Mouse (Mus musculus) forebrain, embryonic 16.5 days (tissue): ENCODE measurements at regions not wholly inside any gene's neighbourhood (a gene's known extent, or its start where the extent isn't known, plus 50 kb on each side); places are given as distances from the start of the nearest gene placed in this dataset.

ENCODE experiments used
- ATAC-seq: fragments of 200-750 bp; cut with Nextera tagmentation; 2 replicates; pipeline ENCODE4 v1.8.0; 2017; ENCODE audit warnings: mild to moderate bottlenecking, moderate library complexity
- H3K27ac ChIP-seq: fragments of 300-500 bp; sonication (generic); 2 replicates; pipeline ENCODE4 v1.5.1; 2014; ENCODE audit warnings: low read length, control low read depth
- H3K27me3 ChIP-seq: fragments of 300-500 bp; sonication (generic); replicated peaks from 2 replicates; pipeline ENCODE4 v1.6.1; 2014; ENCODE audit warnings: low read length; ENCODE audit not compliant: control insufficient read depth, insufficient read depth
- H3K36me3 ChIP-seq: fragments of 300-500 bp; sonication (generic); 2 replicates; pipeline ENCODE4 v1.6.1; 2014; ENCODE audit not compliant: control insufficient read depth, insufficient read depth
- H3K4me1 ChIP-seq: fragments of 300-500 bp; sonication (generic); replicated peaks from 2 replicates; pipeline ENCODE4 v1.6.1; 2014; ENCODE audit warnings: low read length; ENCODE audit not compliant: control insufficient read depth, insufficient read depth
- H3K4me2 ChIP-seq: fragments of 300-500 bp; sonication (generic); 2 replicates; pipeline ENCODE4 v1.6.1; 2014; ENCODE audit warnings: mild to moderate bottlenecking, low read length, control low read depth
- H3K4me3 ChIP-seq: fragments of 300-500 bp; sonication (generic); replicated peaks from 2 replicates; pipeline ENCODE4 v1.5.1; 2014; ENCODE audit warnings: mild to moderate bottlenecking, low read length, control low read depth
- H3K9ac ChIP-seq: fragments of 300-500 bp; sonication (generic); replicated peaks from 2 replicates; pipeline ENCODE4 v1.6.1; 2014; ENCODE audit warnings: low read depth, low read length, control low read depth
- H3K9me3 ChIP-seq: fragments of 300-500 bp; sonication (generic); 2 replicates; pipeline ENCODE4 v1.6.1; 2016; ENCODE audit warnings: low read length; ENCODE audit not compliant: control insufficient read depth
- WGBS: fragments of 180-500 bp; shearing (Covaris S2); extraction: QIAGEN DNeasy Blood & Tissue Kit; methylation state at CpG from one replicate; pipeline ENCODE4 v1.1.7; 2014; 5-methylcytosine and 5-hydroxymethylcytosine counted together

DNA sequence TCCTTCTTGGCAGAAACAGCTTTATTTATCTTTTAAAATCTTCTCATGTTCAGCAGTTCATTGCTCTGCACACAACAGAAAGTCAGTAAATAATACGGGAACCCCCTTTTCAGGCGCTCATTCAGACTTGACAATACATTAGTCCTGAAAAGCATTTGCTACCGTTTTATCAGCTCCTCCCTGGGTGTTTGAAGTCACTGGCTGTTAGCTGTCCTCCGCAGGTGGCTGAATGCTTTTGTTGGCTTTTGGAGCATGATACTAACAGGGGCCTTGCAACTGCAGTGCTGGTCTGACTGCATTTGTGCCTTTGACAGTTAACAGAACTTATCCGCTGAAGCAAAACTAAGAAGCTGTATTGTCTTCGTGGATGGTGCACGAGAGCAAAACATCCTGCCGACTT lies 135.0 kb upstream of the Gm4301 start:
- no peak overlapping the region for H3K4me2 ChIP-seq

DNA sequence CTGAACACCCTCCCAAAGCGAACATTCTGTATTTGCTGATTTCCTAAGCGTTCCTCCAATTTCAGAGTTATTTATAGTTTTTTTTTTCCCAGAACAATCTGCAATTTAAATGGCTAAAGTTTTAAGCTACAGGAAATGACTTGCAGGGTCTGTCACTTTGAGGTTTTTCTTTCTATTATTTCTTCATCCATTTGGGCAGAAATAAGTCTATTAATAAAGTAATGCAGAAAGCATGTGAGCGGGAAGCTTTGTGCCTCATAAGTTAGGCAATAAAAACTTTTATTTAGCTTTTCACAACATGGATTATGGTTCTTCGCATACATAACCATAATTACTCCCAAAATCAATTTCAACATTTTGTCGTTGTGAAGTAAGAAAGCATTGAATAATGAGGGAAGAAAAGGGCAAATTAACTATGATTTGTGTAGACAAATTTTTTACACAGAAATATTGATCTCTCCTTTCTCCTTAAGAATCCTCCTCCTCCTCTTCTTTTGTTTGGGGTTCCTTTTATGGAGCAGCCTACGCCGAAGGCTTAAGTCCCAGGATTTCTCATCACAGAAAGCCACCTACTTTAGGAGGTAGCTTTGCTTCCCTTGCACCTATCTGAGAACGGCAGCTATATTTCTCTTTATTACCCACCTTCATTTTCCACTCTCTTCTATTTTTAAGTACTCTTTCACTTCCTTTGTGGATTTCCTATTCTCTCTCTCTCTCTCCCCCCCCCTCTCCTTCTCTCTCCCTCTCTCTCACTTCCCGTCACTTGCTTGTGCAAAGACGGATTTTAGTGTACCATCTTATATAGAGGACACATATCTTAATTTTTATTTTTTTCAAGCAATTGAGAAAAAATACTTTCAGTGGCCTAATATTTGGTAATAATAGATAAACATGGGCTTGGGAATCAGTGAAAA lies 128.6 kb upstream of the Gm4301 start:
- WGBS = 82% methylated on average over 10 of the region's 10 CpGs
- Histone ChIP-seq H3K4me1 (no peaks in the 10 kb centered on the region), H3K4me3 (no peak overlapping the region), H3K36me3 (no peaks in the 10 kb centered on the region), H3K27me3 (no peaks in the 10 kb centered on the region), H3K4me2 (no peak overlapping the region), H3K27ac (no peak overlapping the region), H3K9ac (no peak overlapping the region), H3K9me3 (no peaks in the 10 kb centered on the region)
- no peak for ATAC-seq

More for the DNA sequence above, 135.0 kb upstream of the Gm4301 start:
- H3K4me3 ChIP-seq = no peak overlapping the region
- H3K4me1 ChIP-seq = no peaks in the 10 kb centered on the region
- ATAC-seq = no peak
- H3K27me3 ChIP-seq = no peaks in the 10 kb centered on the region
- no peaks in the 10 kb centered on the region for H3K9me3 ChIP-seq
- no peak overlapping the region for H3K9ac ChIP-seq
- 2% methylated on average over 8 of the region's 8 CpGs for WGBS
- H3K36me3 ChIP-seq = no peaks in the 10 kb centered on the region
- H3K27ac ChIP-seq = no peak overlapping the region

DNA sequence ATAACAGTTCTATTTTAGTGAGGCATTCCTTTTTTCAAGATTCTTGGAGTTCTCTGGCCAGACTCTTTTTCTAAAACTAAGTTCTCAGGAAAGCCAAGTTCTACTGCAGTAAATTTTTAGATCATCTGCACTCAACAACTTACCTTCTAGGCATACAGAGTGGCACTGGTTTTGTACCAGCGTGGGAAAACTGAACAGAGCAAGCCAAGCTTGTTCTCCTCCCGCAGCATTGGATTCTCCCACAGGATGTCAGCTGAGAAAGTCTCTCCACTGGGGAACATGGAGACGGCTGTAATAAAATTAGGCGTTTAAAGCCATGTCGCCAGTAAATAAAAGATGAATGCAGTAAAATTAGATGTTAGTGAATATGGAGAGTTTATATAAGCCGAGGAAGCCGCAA lies 124.8 kb upstream of the Gm4301 start:
- no peak overlapping the region for H3K27ac ChIP-seq
- no peak overlapping the region for H3K9ac ChIP-seq
- no peak overlapping the region for H3K4me3 ChIP-seq
- no peak for ATAC-seq
- H3K27me3 ChIP-seq = no peaks in the 10 kb centered on the region
- H3K36me3 ChIP-seq = no peaks in the 10 kb centered on the region
- H3K4me2 ChIP-seq = no peak overlapping the region
- H3K4me1 ChIP-seq = no peaks in the 10 kb centered on the region
- no peaks in the 10 kb centered on the region for H3K9me3 ChIP-seq
- 90% methylated on average over 7 of the region's 7 CpGs for WGBS

DNA sequence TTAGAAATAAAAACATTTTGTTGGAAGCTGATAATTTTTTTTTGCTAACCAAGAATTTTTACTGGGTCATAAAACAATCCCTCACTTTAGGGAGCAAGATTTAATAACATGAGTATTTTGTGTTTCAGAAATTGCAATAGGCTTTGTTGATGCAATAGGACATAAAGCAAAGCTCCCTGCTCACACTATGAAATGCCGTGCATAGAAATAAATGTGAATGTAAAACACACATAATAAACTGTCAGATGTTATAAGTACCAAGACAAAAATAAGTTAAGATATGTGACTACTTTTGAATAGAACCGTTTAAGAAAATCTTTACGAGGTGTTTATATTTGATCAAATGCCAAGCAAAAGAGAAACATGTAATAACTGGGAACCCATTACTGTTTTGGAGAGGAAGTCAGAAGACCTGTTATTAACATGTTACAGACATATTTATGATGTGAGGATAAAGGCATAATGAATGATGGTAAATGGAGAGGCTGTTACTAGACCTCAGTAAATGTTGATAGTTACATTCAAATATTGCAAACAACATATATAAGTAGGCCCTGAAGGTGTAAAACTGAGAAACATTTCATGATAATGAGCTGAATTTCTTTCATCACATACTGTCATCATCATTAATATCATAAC lies 110.9 kb upstream of the Gm4301 start:
- WGBS = 94% methylated on average over 3 of the region's 3 CpGs
- no peak overlapping the region for H3K4me2 ChIP-seq
- ATAC-seq = no peak

DNA sequence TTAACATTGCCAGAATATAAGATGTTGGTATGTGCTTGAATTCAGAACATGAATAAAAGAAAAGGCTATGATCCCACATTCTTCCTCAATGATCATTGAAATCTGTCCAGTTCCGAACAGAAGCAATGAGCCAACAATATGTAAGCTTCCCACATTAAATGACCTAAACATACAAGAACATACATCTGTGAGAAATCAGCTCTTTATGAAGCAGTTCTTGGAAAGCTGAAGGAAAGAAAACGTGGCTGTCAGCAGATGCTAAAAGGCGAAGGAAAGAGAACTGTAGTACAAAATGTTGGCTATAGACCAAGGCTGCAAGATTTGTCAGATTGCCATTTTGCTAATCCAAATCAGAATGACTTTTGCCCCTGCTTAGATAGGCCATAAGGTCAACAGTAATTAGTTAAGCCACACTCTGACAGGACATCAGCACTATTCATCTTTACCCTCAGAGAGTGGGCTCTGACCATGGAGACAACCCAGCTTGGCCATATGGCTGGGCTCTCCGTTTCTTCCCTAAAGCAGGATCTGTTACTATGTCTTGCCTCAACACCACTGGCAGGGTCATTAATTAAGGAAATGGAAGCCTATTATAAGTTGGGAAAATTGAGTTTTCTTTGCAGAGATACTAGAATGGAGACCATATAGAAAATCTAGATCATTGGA lies 76.1 kb upstream of the Gm4301 start:
- 76% methylated on average over 4 of the region's 4 CpGs for WGBS

More for the DNA sequence above, 110.9 kb upstream of the Gm4301 start:
- H3K27ac ChIP-seq = no peak overlapping the region
- no peaks in the 10 kb centered on the region for H3K36me3 ChIP-seq
- H3K4me1 ChIP-seq = no peaks in the 10 kb centered on the region
- no peaks in the 10 kb centered on the region for H3K9me3 ChIP-seq
- H3K27me3 ChIP-seq = no peaks in the 10 kb centered on the region
- H3K4me3 ChIP-seq = no peak overlapping the region
- no peak overlapping the region for H3K9ac ChIP-seq

DNA sequence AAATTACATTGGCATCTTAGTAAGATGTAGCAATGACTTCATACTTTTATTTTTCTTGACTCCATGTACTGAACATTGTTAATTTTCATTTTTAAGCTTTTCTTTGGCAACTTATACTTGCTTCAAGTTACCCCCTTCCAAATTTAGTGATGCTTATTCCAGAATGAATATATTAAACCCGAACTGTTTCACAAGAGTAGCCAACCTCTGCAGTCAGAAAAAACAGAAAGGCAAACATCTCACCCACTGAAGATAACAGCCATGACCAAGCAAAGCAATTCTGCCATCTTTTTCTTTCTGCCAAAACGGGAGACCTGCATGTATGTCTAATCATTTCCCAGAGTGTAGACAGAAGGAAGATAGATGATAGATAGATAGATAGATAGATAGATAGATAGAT lies 72.0 kb upstream of the Gm4301 start:
- no peaks in the 10 kb centered on the region for H3K36me3 ChIP-seq
- H3K27me3 ChIP-seq = no peaks in the 10 kb centered on the region
- 78% methylated on average over 2 of the region's 2 CpGs for WGBS

More for the DNA sequence above, 76.1 kb upstream of the Gm4301 start:
- ATAC-seq = no peak
- Histone ChIP-seq H3K4me1 (no peaks in the 10 kb centered on the region), H3K9me3 (no peaks in the 10 kb centered on the region), H3K36me3 (no peaks in the 10 kb centered on the region), H3K4me3 (no peak overlapping the region), H3K27me3 (no peaks in the 10 kb centered on the region), H3K4me2 (no peak overlapping the region), H3K9ac (no peak overlapping the region), H3K27ac (no peak overlapping the region)

DNA sequence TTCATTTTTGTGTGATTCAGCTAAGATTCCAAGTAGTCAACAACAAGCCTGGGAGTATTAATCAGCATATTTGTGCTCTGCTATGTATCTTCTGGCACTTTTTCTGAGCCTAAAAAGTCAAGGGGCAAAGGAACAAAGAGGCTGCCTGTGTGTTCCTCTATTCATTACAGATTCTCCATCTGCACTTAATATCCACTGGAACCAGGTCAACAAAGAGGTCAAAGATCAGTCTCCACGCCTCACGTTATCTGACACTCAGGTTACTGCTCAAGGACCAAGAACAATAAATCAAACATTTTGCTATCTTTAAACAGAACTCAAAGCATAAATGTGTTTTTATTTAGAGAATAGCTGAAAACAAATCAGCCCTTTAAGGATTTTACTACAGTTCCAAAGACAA lies 71.4 kb upstream of the Gm4301 start:
- Histone ChIP-seq H3K27ac (no peak overlapping the region), H3K36me3 (no peaks in the 10 kb centered on the region), H3K4me3 (no peak overlapping the region), H3K9ac (no peak overlapping the region), H3K27me3 (no peaks in the 10 kb centered on the region), H3K4me1 (no peaks in the 10 kb centered on the region), H3K9me3 (no peaks in the 10 kb centered on the region), H3K4me2 (no peak overlapping the region)
- 56% methylated on average over 2 of the region's 2 CpGs for WGBS
- no peak for ATAC-seq

More for the DNA sequence above, 72.0 kb upstream of the Gm4301 start:
- H3K27ac ChIP-seq = no peak overlapping the region
- no peak overlapping the region for H3K4me3 ChIP-seq
- H3K9ac ChIP-seq = no peak overlapping the region
- no peak overlapping the region for H3K4me2 ChIP-seq
- no peak for ATAC-seq
- H3K4me1 ChIP-seq = no peaks in the 10 kb centered on the region
- no peaks in the 10 kb centered on the region for H3K9me3 ChIP-seq

DNA sequence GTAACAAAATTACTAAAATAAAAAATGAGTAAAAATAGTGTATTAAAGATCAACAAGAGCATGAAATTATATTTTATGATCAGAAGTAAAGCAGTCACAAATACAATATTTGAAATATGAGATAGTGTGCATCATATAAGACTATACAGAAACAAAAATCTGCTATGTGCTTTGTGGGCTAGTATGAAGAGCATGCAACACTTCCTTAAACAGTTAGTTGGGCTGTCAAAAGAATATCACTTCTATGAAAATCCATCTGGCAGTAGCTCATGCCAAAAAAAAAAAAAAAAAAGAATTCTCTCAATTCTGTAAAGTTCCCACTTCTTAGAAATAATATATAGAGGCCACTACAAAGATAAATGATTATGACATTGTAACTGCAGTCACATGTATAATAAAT lies 53.0 kb upstream of the Gm4301 start:
- Histone ChIP-seq H3K9ac (no peak overlapping the region), H3K9me3 (no peaks in the 10 kb centered on the region), H3K4me2 (no peak overlapping the region), H3K4me1 (no peaks in the 10 kb centered on the region), H3K27me3 (no peaks in the 10 kb centered on the region), H3K36me3 (no peaks in the 10 kb centered on the region), H3K27ac (no peak overlapping the region), H3K4me3 (no peak overlapping the region)
- peak; percentile 57; the same call in 1 of the 2 replicates for ATAC-seq
